Mouse (Mus musculus): Measurements from ENCODE around the gene Cmas. TPM values are rescaled to one million over a fixed set of nuclear protein-coding genes. Genes with fewer than 3 reads are reported as not detected.
A peak's percentile ranks its signal among the peaks of the same experiment; 100 is the strongest.

Gene Cmas
- polyA plus RNA-seq, 1 experiment from 2014 or later = 127 TPM

DNA sequence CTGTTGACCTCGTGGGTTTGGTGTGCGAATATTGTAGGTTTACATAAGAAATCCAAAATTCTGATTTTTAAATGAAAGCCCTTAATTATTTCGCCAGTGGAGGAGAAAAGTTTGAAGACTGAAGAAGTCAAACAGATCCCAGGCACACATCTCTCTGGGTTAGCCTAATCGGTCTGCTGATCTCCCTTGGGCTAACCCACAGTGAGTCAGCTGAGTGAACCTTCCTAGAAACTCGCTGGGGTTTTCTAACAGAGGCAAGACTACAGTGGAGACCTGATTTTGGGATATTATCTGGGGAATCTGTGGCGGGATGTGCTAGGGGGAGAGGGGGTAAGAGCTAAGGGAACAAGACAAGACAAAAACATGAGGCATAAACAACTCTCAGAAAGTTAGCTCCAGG is 53.8 kb downstream of the Cmas start:
- Histone ChIP-seq H3K4me3 (no peak overlapping the region), H3K9ac (no peak overlapping the region), H3K9me3 (replicated peaks) (no peaks in the 10 kb centered on the region), H3K27me3 (replicated peaks) (no peaks in the 10 kb centered on the region), H3K4me1 (replicated peaks) (peaks cover 3% of the 10 kb centered on the region), H3K36me3 (no peaks in the 10 kb centered on the region), H3K4me2 (no peak overlapping the region), H3K27ac (ENCODE audit: poor library complexity, severe bottlenecking) (no peak overlapping the region)
- 61% methylated on average over 6 of the region's 6 CpGs for WGBS
- no peak for ATAC-seq (ENCODE audit: insufficient number of reproducible peaks, low FRiP score)

GRCm38 (mm10) chr6:142812969-142813368 is 56.5 kb downstream of the Cmas start:
- Histone ChIP-seq H3K4me1 (replicated peaks) (peaks cover 3% of the 10 kb centered on the region), H3K9ac (no peak overlapping the region), H3K4me2 (no peak overlapping the region), H3K36me3 (no peaks in the 10 kb centered on the region), H3K27me3 (replicated peaks) (no peaks in the 10 kb centered on the region), H3K27ac (ENCODE audit: poor library complexity, severe bottlenecking) (no peak overlapping the region), H3K4me3 (no peak overlapping the region), H3K9me3 (replicated peaks) (no peaks in the 10 kb centered on the region)
- ATAC-seq (ENCODE audit: insufficient number of reproducible peaks, low FRiP score) = no peak
- 72% methylated on average over 5 of the region's 5 CpGs for WGBS

GRCm38 (mm10) chr6:142814011-142814410 is 57.5 kb downstream of the Cmas start:
- Histone ChIP-seq H3K9me3 (replicated peaks) (no peaks in the 10 kb centered on the region), H3K36me3 (no peaks in the 10 kb centered on the region), H3K27me3 (replicated peaks) (no peaks in the 10 kb centered on the region), H3K27ac (ENCODE audit: poor library complexity, severe bottlenecking) (no peak overlapping the region), H3K4me1 (replicated peaks) (peaks cover 3% of the 10 kb centered on the region), H3K4me3 (no peak overlapping the region; the same call in 1 of the 2 replicates), H3K4me2 (peak overlapping the region; percentile 76; the same call in 1 of the 2 replicates), H3K9ac (no peak overlapping the region)
- 58% methylated on average over 10 of the region's 10 CpGs for WGBS
- no peak for ATAC-seq (ENCODE audit: insufficient number of reproducible peaks, low FRiP score)

DNA sequence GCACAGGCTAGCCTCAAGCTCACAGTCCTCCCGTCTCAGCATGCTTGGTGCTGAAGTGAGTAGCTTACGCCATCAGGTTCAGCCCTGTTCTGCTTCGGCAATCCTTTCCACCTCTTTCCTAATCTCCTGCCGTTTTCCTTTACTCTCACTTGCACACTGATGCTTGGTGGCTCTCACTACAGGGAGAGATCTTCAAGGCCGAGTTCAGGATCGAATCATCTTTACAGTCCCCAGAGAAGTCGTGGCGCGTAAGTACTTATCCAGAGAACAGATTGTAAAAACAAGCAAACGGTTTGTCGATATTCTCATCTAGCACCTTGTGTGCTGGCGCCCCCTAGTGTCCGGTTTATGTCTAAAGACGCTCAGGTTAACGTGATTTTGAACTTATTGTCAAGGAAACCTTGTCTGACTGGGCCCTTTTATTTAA is 58.0 kb downstream of the Cmas start:
- 3% methylated on average over 15 of the region's 15 CpGs for WGBS
- peak overlapping the region; percentile 48 for H3K4me3 ChIP-seq
- no peaks in the 10 kb centered on the region for H3K9me3 ChIP-seq (replicated peaks)
- no peak overlapping the region for H3K27ac ChIP-seq (ENCODE audit: poor library complexity, severe bottlenecking)
- H3K36me3 ChIP-seq = no peaks in the 10 kb centered on the region
- ATAC-seq (ENCODE audit: insufficient number of reproducible peaks, low FRiP score) = no peak
- H3K27me3 ChIP-seq (replicated peaks) = no peaks in the 10 kb centered on the region
- H3K4me2 ChIP-seq = peak overlapping the region; percentile 76
- peak overlapping the region; percentile 57; the same call in 1 of the 2 replicates for H3K9ac ChIP-seq
- H3K4me1 ChIP-seq (replicated peaks) = peaks cover under 1% of the 10 kb centered on the region

GRCm38 (mm10) chr6:142815513-142815912 is 59.0 kb downstream of the Cmas start:
- H3K27ac ChIP-seq (ENCODE audit: poor library complexity, severe bottlenecking) = no peak overlapping the region
- no peak for ATAC-seq (ENCODE audit: insufficient number of reproducible peaks, low FRiP score)
- no peak overlapping the region for H3K9ac ChIP-seq
- H3K4me2 ChIP-seq = no peak overlapping the region
- WGBS = 74% methylated on average over 3 of the region's 3 CpGs
- H3K4me3 ChIP-seq = no peak overlapping the region
- H3K9me3 ChIP-seq (replicated peaks) = no peaks in the 10 kb centered on the region
- H3K36me3 ChIP-seq = no peaks in the 10 kb centered on the region
- no peaks in the 10 kb centered on the region for H3K27me3 ChIP-seq (replicated peaks)
- H3K4me1 ChIP-seq (replicated peaks) = no peaks in the 10 kb centered on the region

DNA sequence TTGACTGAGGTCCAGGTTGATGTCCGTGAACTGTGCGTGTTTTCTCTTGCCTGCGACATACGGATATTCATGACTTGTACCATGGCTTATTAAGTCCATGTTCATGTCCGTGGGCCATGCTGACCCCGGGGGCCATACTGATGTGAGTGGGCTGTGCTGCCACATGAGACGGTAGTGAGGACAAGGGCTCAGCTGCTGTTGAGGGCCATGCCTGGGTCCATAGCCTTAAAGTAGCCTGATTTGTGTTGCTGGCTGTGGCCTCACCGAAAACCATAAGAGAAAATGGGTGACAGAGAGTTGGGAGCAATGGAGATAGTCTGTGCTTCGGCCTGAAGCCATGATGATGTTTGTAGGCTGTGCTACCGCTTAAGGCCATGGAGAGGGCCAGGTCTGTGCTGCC is 61.8 kb downstream of the Cmas start:
- WGBS = 91% methylated on average over 10 of the region's 10 CpGs
- H3K4me2 ChIP-seq = no peak overlapping the region
- no peaks in the 10 kb centered on the region for H3K36me3 ChIP-seq
- no peak overlapping the region for H3K27ac ChIP-seq (ENCODE audit: poor library complexity, severe bottlenecking)
- H3K27me3 ChIP-seq (replicated peaks) = no peaks in the 10 kb centered on the region
- no peaks in the 10 kb centered on the region for H3K4me1 ChIP-seq (replicated peaks)
- no peak overlapping the region for H3K9ac ChIP-seq
- H3K4me3 ChIP-seq = no peak overlapping the region
- no peak for ATAC-seq (ENCODE audit: insufficient number of reproducible peaks, low FRiP score)
- no peaks in the 10 kb centered on the region for H3K9me3 ChIP-seq (replicated peaks)

DNA sequence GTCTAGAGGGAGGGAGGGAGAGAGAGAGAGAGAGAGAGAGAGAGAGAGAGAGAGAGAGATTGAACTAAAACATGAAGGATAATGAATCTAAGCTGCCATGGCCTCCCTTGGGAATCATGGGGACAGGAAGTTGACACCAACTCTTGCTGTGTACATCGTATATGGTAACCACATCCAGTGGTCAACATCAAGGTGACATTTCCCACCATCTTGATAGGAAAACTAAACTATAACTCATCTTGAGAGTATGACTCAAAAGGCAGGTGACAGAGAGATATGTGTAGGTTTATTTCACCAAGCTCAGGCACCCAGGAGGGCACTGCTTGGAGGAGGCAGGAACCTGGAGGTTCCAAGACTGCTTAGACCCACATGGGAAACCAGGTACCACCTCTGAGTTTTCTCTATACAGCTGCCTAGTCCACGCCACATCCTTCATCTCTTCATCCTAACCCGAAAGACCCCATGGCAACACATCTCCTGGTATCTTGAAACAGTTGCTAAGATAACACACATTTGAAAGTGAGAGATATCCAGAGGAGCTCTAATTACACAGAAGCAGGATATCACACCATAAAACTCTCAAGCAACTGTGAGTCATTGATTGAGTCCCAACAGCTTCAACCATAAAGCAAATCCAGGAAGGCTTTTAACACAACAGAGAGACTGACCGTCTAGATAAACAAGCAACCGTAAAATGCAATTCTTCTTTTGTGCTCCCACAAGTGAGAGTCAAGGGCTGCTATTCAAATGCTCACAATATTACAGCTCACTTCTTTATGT is 66.7 kb downstream of the Cmas start:
- ATAC-seq (ENCODE audit: insufficient number of reproducible peaks, low FRiP score) = no peak
- Histone ChIP-seq H3K36me3 (no peaks in the 10 kb centered on the region), H3K27me3 (replicated peaks) (no peaks in the 10 kb centered on the region), H3K4me1 (replicated peaks) (no peaks in the 10 kb centered on the region), H3K9ac (no peak overlapping the region), H3K9me3 (replicated peaks) (no peaks in the 10 kb centered on the region), H3K27ac (ENCODE audit: poor library complexity, severe bottlenecking) (no peak overlapping the region), H3K4me2 (no peak overlapping the region), H3K4me3 (no peak overlapping the region)
- 58% methylated on average over 5 of the region's 5 CpGs for WGBS

Other genes starting within 250 kb of the Cmas start
- 777 and 782 TPM in 2 replicates for gene Ldhb, start 248.7 kb upstream of the Cmas start, polyA plus RNA-seq (2016; fragmentation: Nextera tagmentation; extraction: Ambion mirVana)
- 2.5 TPM in 2 replicates for gene Kcnj8, start 185.1 kb upstream of the Cmas start, polyA plus RNA-seq (2016; fragmentation: Nextera tagmentation; extraction: Ambion mirVana)
- gene Abcc9, start 54.4 kb upstream of the Cmas start, polyA plus RNA-seq (2016; fragmentation: Nextera tagmentation; extraction: Ambion mirVana) = 22.7 and 24.3 TPM in 2 replicates
- gene Sult6b2, start 47.8 kb downstream of the Cmas start, polyA plus RNA-seq (2016; fragmentation: Nextera tagmentation; extraction: Ambion mirVana) = 0.08 and 0.21 TPM in 2 replicates
- gene St8sia1, start 207.8 kb downstream of the Cmas start, polyA plus RNA-seq (2016; fragmentation: Nextera tagmentation; extraction: Ambion mirVana) = 3.7 and 4.0 TPM in 2 replicates

All from heart, embryonic 12.5 days (tissue).